Mouse (Mus musculus) midbrain, embryonic 11.5 days (tissue): ENCODE results near the gene Tiparp. TPM values are rescaled to one million over a fixed set of nuclear protein-coding genes. Genes with fewer than 3 reads are reported as not detected.

ENCODE experiments used
- ATAC-seq: fragments of 200-750 bp; cut with Nextera tagmentation; 2 replicates; pipeline ENCODE4 v1.8.0; 2017; ENCODE audit warnings: moderate TSS enrichment, moderate library complexity; ENCODE audit not compliant: low FRiP score
- DNase-seq: peaks from one replicate; pipeline ENCODE4 v3.0.0; 2015; ENCODE audit warnings: low spot score; ENCODE audit errors: missing footprints
- H3K27ac ChIP-seq: fragments of 300-500 bp; sonication (generic); 2 replicates; pipeline ENCODE4 v1.5.1; 2014; ENCODE audit warnings: low read depth, low read length
- H3K27me3 ChIP-seq: fragments of 300-500 bp; sonication (generic); 2 replicates; pipeline ENCODE4 v1.6.1; 2014; ENCODE audit warnings: mild to moderate bottlenecking, low read length, moderate library complexity, mixed read lengths; ENCODE audit not compliant: control insufficient read depth, insufficient read depth
- H3K36me3 ChIP-seq: fragments of 300-500 bp; sonication (generic); 2 replicates; pipeline ENCODE4 v1.6.1; 2014; ENCODE audit warnings: mild to moderate bottlenecking, low read length, moderate library complexity, mixed read lengths; ENCODE audit not compliant: control insufficient read depth, insufficient read depth
- H3K4me1 ChIP-seq: fragments of 300-500 bp; sonication (generic); 2 replicates; pipeline ENCODE4 v1.6.1; 2014; ENCODE audit warnings: low read length; ENCODE audit not compliant: control insufficient read depth, insufficient read depth
- H3K4me2 ChIP-seq: fragments of 300-500 bp; sonication (generic); 2 replicates; pipeline ENCODE4 v1.6.1; 2014; ENCODE audit warnings: mild to moderate bottlenecking, moderate library complexity
- H3K4me3 ChIP-seq: fragments of 300-500 bp; sonication (generic); 2 replicates; pipeline ENCODE4 v1.5.1; 2014; ENCODE audit warnings: low read depth, low read length
- H3K9ac ChIP-seq: fragments of 300-500 bp; sonication (generic); 2 replicates; pipeline ENCODE4 v1.6.1; 2014; ENCODE audit warnings: low read length
- H3K9me3 ChIP-seq: fragments of 300-500 bp; sonication (generic); 2 replicates; pipeline ENCODE4 v1.6.1; 2016; ENCODE audit warnings: low read length; ENCODE audit not compliant: control insufficient read depth
- WGBS: fragments of 180-500 bp; shearing (Covaris S2); extraction: QIAGEN DNeasy Blood & Tissue Kit; methylation state at CpG from one replicate; pipeline ENCODE4 v1.1.7; 2014; 5-methylcytosine and 5-hydroxymethylcytosine counted together
- polyA plus RNA-seq: library from polyadenylated mRNA; unstranded; fragments of >200 nt; fragmentation: Nextera tagmentation; extraction: Ambion mirVana; gene quantifications from 2 replicates; pipeline ENCODE4 v1.2.1, GENCODE M21; 2014

The Tiparp gene
- polyA plus RNA-seq, 1 experiment from 2014 or later: 38.8 TPM

- no peaks in the 10 kb centered on the region for H3K4me1 ChIP-seq
- no peaks in the 10 kb centered on the region for H3K27me3 ChIP-seq
- ATAC-seq (peak; percentile 59), DNase-seq (no peak)
- H3K4me3 ChIP-seq: no peak overlapping the region
- H3K36me3 ChIP-seq: no peaks in the 10 kb centered on the region
- H3K27ac ChIP-seq: no peak overlapping the region
- no peak overlapping the region for H3K4me2 ChIP-seq
- 44% methylated on average over 6 of the region's 6 CpGs for WGBS
- no peak overlapping the region for H3K9ac ChIP-seq
- H3K9me3 ChIP-seq: no peaks in the 10 kb centered on the region
Observed at GRCm38 (mm10) chr3:65563926-65564624, 35.9 kb downstream of the Tiparp start.

GRCm38 (mm10) chr3:65565632-65566300 is 37.6 kb downstream of the Tiparp start:
- H3K9ac ChIP-seq: no peak overlapping the region
- ATAC-seq (no peak), DNase-seq (no peak)
- H3K36me3 ChIP-seq: no peaks in the 10 kb centered on the region
- no peaks in the 10 kb centered on the region for H3K9me3 ChIP-seq
- H3K4me2 ChIP-seq: no peak overlapping the region
- WGBS: 57% methylated on average over 9 of the region's 9 CpGs
- H3K27ac ChIP-seq: no peak overlapping the region
- H3K27me3 ChIP-seq: no peaks in the 10 kb centered on the region
- H3K4me1 ChIP-seq: no peaks in the 10 kb centered on the region
- no peak overlapping the region for H3K4me3 ChIP-seq

GRCm38 (mm10) chr3:65569941-65570340 is 41.7 kb downstream of the Tiparp start:
- H3K27ac ChIP-seq: no peak overlapping the region
- no peaks in the 10 kb centered on the region for H3K27me3 ChIP-seq
- ATAC-seq (no peak), DNase-seq (no peak)
- H3K4me1 ChIP-seq: peaks cover 2% of the 10 kb centered on the region; the same call in 1 of the 2 replicates
- no peak overlapping the region for H3K4me3 ChIP-seq
- H3K36me3 ChIP-seq: no peaks in the 10 kb centered on the region
- no peak overlapping the region for H3K4me2 ChIP-seq
- no peaks in the 10 kb centered on the region for H3K9me3 ChIP-seq
- no peak overlapping the region for H3K9ac ChIP-seq

- ATAC-seq: no peak
- H3K36me3 ChIP-seq: no peaks in the 10 kb centered on the region
- 32% methylated on average over 3 of the region's 3 CpGs for WGBS
- no peak overlapping the region for H3K9ac ChIP-seq
- no peak overlapping the region for H3K4me3 ChIP-seq
- no peak overlapping the region for H3K27ac ChIP-seq
- H3K4me1 ChIP-seq: peaks cover 2% of the 10 kb centered on the region; the same call in 1 of the 2 replicates
- H3K4me2 ChIP-seq: no peak overlapping the region
- H3K27me3 ChIP-seq: no peaks in the 10 kb centered on the region
- H3K9me3 ChIP-seq: no peaks in the 10 kb centered on the region
- no peak for DNase-seq
Observed at GRCm38 (mm10) chr3:65573516-65573915, 45.3 kb downstream of the Tiparp start.

- 77% methylated on average over 3 of the region's 3 CpGs for WGBS
- H3K4me2 ChIP-seq: no peak overlapping the region
- H3K27me3 ChIP-seq: no peaks in the 10 kb centered on the region
- no peaks in the 10 kb centered on the region for H3K9me3 ChIP-seq
- H3K36me3 ChIP-seq: no peaks in the 10 kb centered on the region
- ATAC-seq (no peak), DNase-seq (no peak)
- no peak overlapping the region for H3K4me3 ChIP-seq
- H3K4me1 ChIP-seq: no peaks in the 10 kb centered on the region
- H3K9ac ChIP-seq: no peak overlapping the region
- H3K27ac ChIP-seq: no peak overlapping the region
Observed at GRCm38 (mm10) chr3:65577602-65578001, 49.4 kb downstream of the Tiparp start.

GRCm38 (mm10) chr3:65579260-65579921 is 51.2 kb downstream of the Tiparp start:
- H3K36me3 ChIP-seq: no peaks in the 10 kb centered on the region
- 72% methylated on average over 12 of the region's 12 CpGs for WGBS
- no peaks in the 10 kb centered on the region for H3K27me3 ChIP-seq
- H3K27ac ChIP-seq: no peak overlapping the region
- no peak for ATAC-seq
- no peaks in the 10 kb centered on the region; the same call in 1 of the 2 replicates for H3K9me3 ChIP-seq
- no peak overlapping the region for H3K4me3 ChIP-seq
- no peaks in the 10 kb centered on the region for H3K4me1 ChIP-seq
- no peak for DNase-seq
- H3K9ac ChIP-seq: no peak overlapping the region
- H3K4me2 ChIP-seq: no peak overlapping the region

- DNase-seq: no peak
- Histone ChIP-seq H3K36me3 (no peaks in the 10 kb centered on the region), H3K9ac (no peak overlapping the region), H3K4me1 (peaks cover 12% of the 10 kb centered on the region), H3K4me2 (no peak overlapping the region), H3K27ac (no peak overlapping the region), H3K9me3 (no peaks in the 10 kb centered on the region; the same call in 1 of the 2 replicates), H3K27me3 (no peaks in the 10 kb centered on the region), H3K4me3 (no peak overlapping the region)
- no peak for ATAC-seq
- WGBS: 95% methylated on average over 4 of the region's 4 CpGs
Observed at GRCm38 (mm10) chr3:65581596-65581995, 53.4 kb downstream of the Tiparp start.

GRCm38 (mm10) chr3:65584329-65584728 is 56.1 kb downstream of the Tiparp start:
- Histone ChIP-seq H3K9me3 (no peaks in the 10 kb centered on the region; the same call in 1 of the 2 replicates), H3K4me1 (peaks cover 20% of the 10 kb centered on the region), H3K4me2 (no peak overlapping the region), H3K27me3 (no peaks in the 10 kb centered on the region), H3K27ac (no peak overlapping the region), H3K4me3 (no peak overlapping the region), H3K9ac (no peak overlapping the region), H3K36me3 (no peaks in the 10 kb centered on the region)
- ATAC-seq (no peak), DNase-seq (no peak)
- 76% methylated on average over 1 of the region's 1 CpGs for WGBS

- H3K27ac ChIP-seq: no peak overlapping the region
- H3K36me3 ChIP-seq: no peaks in the 10 kb centered on the region
- DNase-seq (no peak), ATAC-seq (peak; percentile 39; the same call in 1 of the 2 replicates)
- H3K4me1 ChIP-seq: peaks cover 20% of the 10 kb centered on the region
- H3K4me2 ChIP-seq: no peak overlapping the region
- no peaks in the 10 kb centered on the region; the same call in 1 of the 2 replicates for H3K9me3 ChIP-seq
- 57% methylated on average over 8 of the region's 8 CpGs for WGBS
- no peak overlapping the region for H3K9ac ChIP-seq
- no peak overlapping the region for H3K4me3 ChIP-seq
- no peaks in the 10 kb centered on the region for H3K27me3 ChIP-seq
Observed at GRCm38 (mm10) chr3:65585291-65585690, 57.1 kb downstream of the Tiparp start.
